Mouse (Mus musculus) granulocyte monocyte progenitor cell, adult 5-6 weeks (primary cell): ENCODE measurements around the gene Gm14851. TPM values are rescaled to one million over a fixed set of nuclear protein-coding genes. Genes with fewer than 3 reads are reported as not detected.
"Not testable (repeated sequence)": the region's sequence is repeated elsewhere in the genome, so short reads cannot be mapped to it uniquely, and the experiment has no call there.

ENCODE experiments used
- ATAC-seq: replicated peaks from 2 replicates; pipeline ENCODE4 v1.8.0; 2016; ENCODE audit warnings: mild to moderate bottlenecking, moderate TSS enrichment, inconsistent platforms; ENCODE audit not compliant: poor library complexity, severe bottlenecking
- total RNA-seq, 2 experiments: library from RNA; stranded (forward) in 1 of 2; stranded (reverse) in 1 of 2; fragments of 200-712, 200-1000 nt in 1 of 2; fragments of >200 nt in 1 of 2; fragmentation: Nextera tagmentation in 1 of 2; gene quantifications; 2 replicates each; pipeline ENCODE4 v1.2.3; 2014 to 2017

Gene Gm14851
- total RNA-seq (2014; fragmentation: Nextera tagmentation) = not detected in 2 replicates
- total RNA-seq (2017) = not detected in 2 replicates

- ATAC-seq = not testable (repeated sequence)
Observed at GRCm38 (mm10) chr8:21095950-21096349, at the start of gene Gm14851. Gene Gm14851 (minus strand): TSS chr8:21096050.

DNA sequence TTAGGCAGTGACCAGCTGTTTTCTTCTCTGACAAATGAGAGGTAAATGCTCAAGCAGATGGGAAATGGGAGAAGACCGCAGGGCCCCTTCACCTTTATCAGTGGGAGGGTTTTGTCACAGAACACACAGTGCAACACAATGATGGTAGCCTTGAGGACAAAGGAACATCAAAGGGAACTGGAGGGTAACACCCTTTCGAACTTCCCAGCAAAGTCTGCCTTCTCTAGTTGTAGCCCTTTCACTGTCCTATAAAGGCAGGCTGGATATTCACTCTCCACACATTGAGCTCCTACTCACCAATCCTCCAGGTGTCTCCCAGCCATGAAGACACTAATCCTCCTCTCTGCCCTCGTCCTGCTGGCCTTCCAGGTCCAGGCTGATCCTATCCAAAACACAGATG, 38.5 kb upstream of the Gm14851 start, which contains the start of gene Defa30:
Defa30 (plus strand) TSS at position 301 of the 400 bp plus-strand sequence.
- ATAC-seq = not testable (repeated sequence)

DNA sequence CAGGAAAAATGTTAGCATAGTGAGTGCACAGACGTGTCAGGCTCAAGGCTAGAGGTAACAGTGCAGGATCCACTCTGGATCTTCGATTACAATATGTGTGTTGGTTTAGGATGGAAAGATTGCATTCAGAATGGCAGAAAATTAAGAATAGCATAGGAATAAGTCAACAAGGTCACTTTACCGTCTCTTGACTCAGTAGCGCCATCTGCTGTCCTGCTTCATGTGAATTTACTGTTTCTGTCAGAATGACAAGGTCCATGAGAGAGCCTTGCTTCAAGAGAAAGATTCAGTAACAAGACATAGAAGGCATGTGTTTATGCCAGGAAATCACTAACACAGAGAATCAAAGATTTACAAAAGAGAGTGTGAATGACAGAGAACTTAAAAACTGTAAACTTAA, 2.7 kb downstream of the Gm14851 start:
- ATAC-seq = no peak

GRCm38 (mm10) chr8:21084142-21084541, 11.7 kb downstream of the Gm14851 start, which contains the start of gene Defa25:
Gene Defa25 (plus strand): TSS chr8:21084442.
- ATAC-seq = not testable (repeated sequence)

GRCm38 (mm10) chr8:21064738-21065137, 31.1 kb downstream of the Gm14851 start, which contains the start of gene Defa35:
Gene Defa35 (plus strand): TSS chr8:21065038.
- ATAC-seq = not testable (repeated sequence)

DNA sequence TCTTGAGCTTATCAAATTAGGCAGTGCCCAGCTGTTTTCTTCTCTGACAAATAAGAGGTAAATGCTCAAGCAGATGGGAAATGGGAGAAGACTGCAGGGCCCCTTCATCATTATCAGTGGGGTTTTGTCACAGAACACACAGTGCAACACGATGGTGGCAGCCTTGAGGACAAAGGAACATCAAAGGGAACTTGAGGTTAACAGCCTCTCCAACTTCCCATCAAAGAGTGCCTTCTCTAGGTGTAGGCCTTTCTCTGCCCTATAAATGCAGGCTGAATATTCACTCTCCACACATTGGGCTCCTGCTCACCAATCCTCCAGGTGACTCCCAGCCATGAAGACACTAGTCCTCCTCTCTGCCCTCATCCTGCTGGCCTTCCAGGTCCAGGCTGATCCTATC, 41.1 kb downstream of the Gm14851 start, which contains the start of gene Defa23:
Defa23 (plus strand) TSS at position 301 of the 400 bp plus-strand sequence.
- ATAC-seq = not testable (repeated sequence)

Other genes starting within 250 kb of the Gm14851 start
- gene Defb33, start 203.4 kb downstream of the Gm14851 start, total RNA-seq (2014; fragmentation: Nextera tagmentation) = not detected in 2 replicates
- gene Defb33, start 203.4 kb downstream of the Gm14851 start, total RNA-seq (2017) = not detected in 2 replicates
- not detected in 2 replicates for gene Gm15056, start 193.4 kb downstream of the Gm14851 start, total RNA-seq (2014; fragmentation: Nextera tagmentation)
- gene Gm15056, start 193.4 kb downstream of the Gm14851 start, total RNA-seq (2017) = not detected in 2 replicates
- not detected in 2 replicates for gene Gm6040, start 174.0 kb downstream of the Gm14851 start, total RNA-seq (2014; fragmentation: Nextera tagmentation)
- not detected in 2 replicates for gene Gm6040, start 174.0 kb downstream of the Gm14851 start, total RNA-seq (2017)
- not detected in 2 replicates for gene AY761185, start 151.3 kb downstream of the Gm14851 start, total RNA-seq (2014; fragmentation: Nextera tagmentation)
- not detected in 2 replicates for gene AY761185, start 151.3 kb downstream of the Gm14851 start, total RNA-seq (2017)
- gene Defa21, start 70.5 kb downstream of the Gm14851 start, total RNA-seq (2014; fragmentation: Nextera tagmentation) = not detected in 2 replicates
- gene Defa21, start 70.5 kb downstream of the Gm14851 start, total RNA-seq (2017) = not detected in 2 replicates
- not detected in 2 replicates for gene Defa23, start 41.0 kb downstream of the Gm14851 start, total RNA-seq (2014; fragmentation: Nextera tagmentation)
- not detected in 2 replicates for gene Defa23, start 41.0 kb downstream of the Gm14851 start, total RNA-seq (2017)
- gene Defa35, start 31.0 kb downstream of the Gm14851 start, total RNA-seq (2014; fragmentation: Nextera tagmentation) = not detected in 2 replicates
- not detected in 2 replicates for gene Defa35, start 31.0 kb downstream of the Gm14851 start, total RNA-seq (2017)
- not detected in 2 replicates for gene Defa25, start 11.6 kb downstream of the Gm14851 start, total RNA-seq (2014; fragmentation: Nextera tagmentation)
- not detected in 2 replicates for gene Defa25, start 11.6 kb downstream of the Gm14851 start, total RNA-seq (2017)
- gene Defa30, start 38.6 kb upstream of the Gm14851 start, total RNA-seq (2014; fragmentation: Nextera tagmentation) = not detected in 2 replicates
- gene Defa30, start 38.6 kb upstream of the Gm14851 start, total RNA-seq (2017) = not detected in 2 replicates
- gene Defa22, start 66.2 kb upstream of the Gm14851 start, total RNA-seq (2014; fragmentation: Nextera tagmentation) = not detected in 2 replicates
- not detected in 2 replicates for gene Defa22, start 66.2 kb upstream of the Gm14851 start, total RNA-seq (2017)
- gene Defa31, start 95.6 kb upstream of the Gm14851 start, total RNA-seq (2014; fragmentation: Nextera tagmentation) = not detected in 2 replicates
- gene Defa31, start 95.6 kb upstream of the Gm14851 start, total RNA-seq (2017) = not detected in 2 replicates
- not detected in 2 replicates for gene Gm15293, start 105.5 kb upstream of the Gm14851 start, total RNA-seq (2014; fragmentation: Nextera tagmentation)
- not detected in 2 replicates for gene Gm15293, start 105.5 kb upstream of the Gm14851 start, total RNA-seq (2017)
- not detected in 2 replicates for gene Gm15292, start 153.7 kb upstream of the Gm14851 start, total RNA-seq (2014; fragmentation: Nextera tagmentation)
- gene Gm15292, start 153.7 kb upstream of the Gm14851 start, total RNA-seq (2017) = not detected in 2 replicates
- not detected in 2 replicates for gene Defa27, start 219.5 kb upstream of the Gm14851 start, total RNA-seq (2014; fragmentation: Nextera tagmentation)
- not detected in 2 replicates for gene Defa27, start 219.5 kb upstream of the Gm14851 start, total RNA-seq (2017)
- gene Defa29, start 231.0 kb upstream of the Gm14851 start, total RNA-seq (2014; fragmentation: Nextera tagmentation) = not detected in 2 replicates
- not detected in 2 replicates for gene Defa29, start 231.0 kb upstream of the Gm14851 start, total RNA-seq (2017)